Mouse (Mus musculus) neural tube, embryonic 15.5 days (tissue): Measurements from ENCODE around the gene Olfr549. TPM values are rescaled to one million over a fixed set of nuclear protein-coding genes. Genes with fewer than 3 reads are reported as not detected.

Source experiments
- polyA plus RNA-seq: library from polyadenylated mRNA; unstranded; fragments of >200 nt; fragmentation: Nextera tagmentation; extraction: Ambion mirVana; gene quantifications from 2 replicates; pipeline ENCODE4 v1.2.1, GENCODE M21; 2015

The Olfr549 gene
- polyA plus RNA-seq, 1 experiment from 2014 or later: not detected

Other genes starting within 250 kb of the Olfr549 start
- 38.0 and 65.1 TPM in 2 replicates for gene Rrm1, start 108.2 kb upstream of the Olfr549 start, polyA plus RNA-seq
- gene Olfr543, start 68.2 kb upstream of the Olfr549 start, polyA plus RNA-seq: 0.36 and 0.56 TPM in 2 replicates
- 0.14 and 0.18 TPM in 2 replicates for gene Olfr544, start 61.6 kb upstream of the Olfr549 start, polyA plus RNA-seq
- gene Olfr545, start 50.3 kb upstream of the Olfr549 start, polyA plus RNA-seq: 0.33 and 0.41 TPM in 2 replicates
- gene Olfr547, start 15.1 kb upstream of the Olfr549 start, polyA plus RNA-seq: not detected in 2 replicates
- gene Olfr548-ps1, start 9.0 kb upstream of the Olfr549 start, polyA plus RNA-seq: not detected in 2 replicates
- gene Trim21, start 15.6 kb downstream of the Olfr549 start, polyA plus RNA-seq: 0.52 TPM in 1 of 2 replicates, not detected in the other
- gene Olfr550, start 21.6 kb downstream of the Olfr549 start, polyA plus RNA-seq: not detected in 2 replicates
- not detected in 2 replicates for gene Olfr551, start 42.0 kb downstream of the Olfr549 start, polyA plus RNA-seq
- not detected in 2 replicates for gene Olfr552, start 47.9 kb downstream of the Olfr549 start, polyA plus RNA-seq
- not detected in 2 replicates for gene Olfr553, start 68.3 kb downstream of the Olfr549 start, polyA plus RNA-seq
- not detected in 2 replicates for gene Olfr554, start 88.6 kb downstream of the Olfr549 start, polyA plus RNA-seq
- not detected in 2 replicates for gene Olfr555, start 109.0 kb downstream of the Olfr549 start, polyA plus RNA-seq
- not detected in 2 replicates for gene Olfr556, start 115.0 kb downstream of the Olfr549 start, polyA plus RNA-seq
- gene Trim68, start 137.5 kb downstream of the Olfr549 start, polyA plus RNA-seq: 7.0 and 10.4 TPM in 2 replicates
- gene Olfr557, start 146.0 kb downstream of the Olfr549 start, polyA plus RNA-seq: not detected in 2 replicates
- 0.22 and 0.54 TPM in 2 replicates for gene Olfr558, start 152.3 kb downstream of the Olfr549 start, polyA plus RNA-seq
- not detected in 2 replicates for gene Olfr33, start 169.2 kb downstream of the Olfr549 start, polyA plus RNA-seq
- gene Olfr559, start 177.6 kb downstream of the Olfr549 start, polyA plus RNA-seq: not detected in 2 replicates
- not detected in 2 replicates for gene Olfr560, start 209.5 kb downstream of the Olfr549 start, polyA plus RNA-seq
- 0.06 TPM in 1 of 2 replicates, not detected in the other for gene Olfr78, start 209.6 kb downstream of the Olfr549 start, polyA plus RNA-seq
- gene Olfr561, start 221.4 kb downstream of the Olfr549 start, polyA plus RNA-seq: not detected in 2 replicates